Mouse (Mus musculus): Measurements from ENCODE around the gene Nudt14.

Nudt14 gene

GRCm38 (mm10) chr12:112950040-112950760 is 8.3 kb upstream of the Nudt14 start:
- DNase-seq (ENCODE audit: low read depth, low spot score) = peak; percentile 50

GRCm38 (mm10) chr12:112947307-112947706 is 5.4 kb upstream of the Nudt14 start:
- peak; percentile 67 for DNase-seq (ENCODE audit: low read depth, low spot score)

- DNase-seq (ENCODE audit: low read depth, low spot score) = no peak
Measured at GRCm38 (mm10) chr12:112943669-112944068, 1.7 kb upstream of the Nudt14 start.

- DNase-seq (ENCODE audit: low read depth, low spot score) = no peak
Measured at GRCm38 (mm10) chr12:112941156-112941775, 658 bp downstream of the Nudt14 start.

- no peak for DNase-seq (ENCODE audit: low read depth, low spot score)
Measured at GRCm38 (mm10) chr12:112940710-112941109, 1.2 kb downstream of the Nudt14 start.

GRCm38 (mm10) chr12:112940238-112940637 is 1.7 kb downstream of the Nudt14 start:
- DNase-seq (ENCODE audit: low read depth, low spot score) = no peak

GRCm38 (mm10) chr12:112938873-112939565 is 2.9 kb downstream of the Nudt14 start:
- DNase-seq (ENCODE audit: low read depth, low spot score) = peak; percentile 37

- no peak for DNase-seq (ENCODE audit: low read depth, low spot score)
Measured at GRCm38 (mm10) chr12:112938366-112938765, 3.6 kb downstream of the Nudt14 start.

- no peak for DNase-seq (ENCODE audit: low read depth, low spot score)
Measured at GRCm38 (mm10) chr12:112937906-112938305, 4.0 kb downstream of the Nudt14 start.

- no peak for DNase-seq (ENCODE audit: low read depth, low spot score)
Measured at GRCm38 (mm10) chr12:112932647-112933046, 9.3 kb downstream of the Nudt14 start.

- DNase-seq (ENCODE audit: low read depth, low spot score) = peak; percentile 76
Measured at GRCm38 (mm10) chr12:112929562-112930352, 12.2 kb downstream of the Nudt14 start, which contains the start of gene Jag2. Gene Jag2, minus strand, starts transcription at chr12:112929776.

- DNase-seq (ENCODE audit: low read depth, low spot score) = peak; percentile 43
Measured at GRCm38 (mm10) chr12:112928401-112929241, 13.3 kb downstream of the Nudt14 start.

GRCm38 (mm10) chr12:112927265-112927664 is 14.7 kb downstream of the Nudt14 start:
- no peak for DNase-seq (ENCODE audit: low read depth, low spot score)

GRCm38 (mm10) chr12:112925950-112926349 is 16.0 kb downstream of the Nudt14 start:
- no peak for DNase-seq (ENCODE audit: low read depth, low spot score)

- DNase-seq (ENCODE audit: low read depth, low spot score) = no peak
Measured at GRCm38 (mm10) chr12:112922541-112922940, 19.4 kb downstream of the Nudt14 start.

GRCm38 (mm10) chr12:112921518-112921917 is 20.4 kb downstream of the Nudt14 start:
- DNase-seq (ENCODE audit: low read depth, low spot score) = no peak

GRCm38 (mm10) chr12:112917906-112918305 is 24.0 kb downstream of the Nudt14 start:
- no peak for DNase-seq (ENCODE audit: low read depth, low spot score)

- DNase-seq (ENCODE audit: low read depth, low spot score) = no peak
Measured at GRCm38 (mm10) chr12:112917486-112917885, 24.4 kb downstream of the Nudt14 start.

- DNase-seq (ENCODE audit: low read depth, low spot score) = no peak
Measured at GRCm38 (mm10) chr12:112916698-112917400, 25.1 kb downstream of the Nudt14 start.

- no peak for DNase-seq (ENCODE audit: low read depth, low spot score)
Measured at GRCm38 (mm10) chr12:112915587-112915986, 26.3 kb downstream of the Nudt14 start.
